In genomic region chr10:79811736-79812637, GRCm38 (mm10) we compare ENCODE assay signal across 8 mouse cellular contexts. TPM values are rescaled to one million over a fixed set of nuclear protein-coding genes. Genes with fewer than 3 reads are reported as not detected.
DNase-seq lines count a peak whose midpoint lies in the region; ATAC-seq and TF ChIP-seq lines count a peak whose summit lies in the region.

No protein-coding gene starts in this region.

- peak; percentile 57 for ATAC-seq in hindbrain, postnatal 0 days
- peak; percentile 93 for ATAC-seq in megakaryocyte, adult 5-6 weeks (ENCODE audit: poor library complexity, severe bottlenecking)

- no peak overlapping the region for H3K4me3 ChIP-seq in hindbrain, postnatal 0 days (ENCODE audit: low read length)
- H3K4me3 ChIP-seq in left cerebral cortex, adult 2 months = no peak overlapping the region

- DNase-seq in ZHBTc4 (ENCODE audit: low read depth, low spot score) = peak; percentile 73
- peak; percentile 93 to 95 for DNase-seq in cerebellum, postnatal 25 days
- peak; percentile 78 for DNase-seq in gastrocnemius, adult 18-20 months (ENCODE audit: low spot score)
- peak; percentile 85 for DNase-seq in hindbrain, postnatal 0 days (ENCODE audit: low spot score)
- peak; percentile 81 to 93 for DNase-seq in left cerebral cortex, adult 2 months (ENCODE audit: extremely low spot score in 1 of 2, low spot score in 2 of 2)
- peak; percentile 82 to 90 for DNase-seq in right cerebral cortex, postnatal 10 days (ENCODE audit: low spot score in 2 of 2)
- peak; percentile 85 for DNase-seq in urinary bladder, postnatal 14 days (ENCODE audit: low spot score)

- H3K9me3 ChIP-seq in hindbrain, postnatal 0 days (ENCODE audit: low read length) = no peaks in the 10 kb centered on the region

- H3K36me3 ChIP-seq in hindbrain, postnatal 0 days (ENCODE audit: insufficient read depth, low read length) = peaks cover 42% of the 10 kb centered on the region

- intact Hi-C loops in left cerebral cortex, adult 2 months (cut with DNase I) = loop anchor here (1.0 kb wide), 2 partner anchors 19 to 44 kb away; partner anchors contain the start of gene Palm

- H3K4me2 ChIP-seq in hindbrain, postnatal 0 days (ENCODE audit: low read depth, low read length) = no peak overlapping the region

- TF ChIP-seq CTCF in hindbrain, postnatal 0 days (IDR thresholded peaks at IDR 0.05; ENCODE audit: low read depth) = peak; percentile 98
- TF ChIP-seq CTCF in left cerebral cortex, adult 2 months (IDR thresholded peaks at IDR 0.05) = peak; percentile 96

- no peak overlapping the region for H3K9ac ChIP-seq in hindbrain, postnatal 0 days (replicated peaks; ENCODE audit: low read length)

- H3K4me1 ChIP-seq in hindbrain, postnatal 0 days (ENCODE audit: insufficient read depth, low read length) = no peaks in the 10 kb centered on the region

- no peak overlapping the region for H3K27ac ChIP-seq in hindbrain, postnatal 0 days
- H3K27ac ChIP-seq in left cerebral cortex, adult 2 months = no peak overlapping the region

- H3K27me3 ChIP-seq in hindbrain, postnatal 0 days (ENCODE audit: insufficient read depth, low read length) = no peaks in the 10 kb centered on the region

- 31% methylated on average over 15 of the region's 15 CpGs for WGBS in hindbrain, postnatal 0 days

RNA-seq across cellular contexts. Expression of gene Misp, which starts 8.8 kb away (rescaled TPM):
- under 1 TPM in 1 of 2 experiments, not detected in 1; 0.40 TPM for total RNA-seq in gastrocnemius, adult 18-20 months (2021)
- 0.05 and 0.22 TPM in 2 replicates for total RNA-seq in hindbrain, postnatal 0 days (2014; rRNA removed)
- 0.33 TPM in 1 of 2 replicates, not detected in the other for polyA plus RNA-seq in hindbrain, postnatal 0 days (2015; fragmentation: Nextera tagmentation; extraction: Ambion mirVana)
- total RNA-seq in left cerebral cortex, adult 2 months (2021) = under 1 TPM; 0.59 to 0.89 TPM
- total RNA-seq in megakaryocyte, adult 5-6 weeks (2015) = not detected in 2 replicates
- total RNA-seq in megakaryocyte, adult 5-6 weeks (2017) = not detected in 2 replicates

RNA-seq across cellular contexts. Expression of gene Palm, which starts 18.6 kb away (rescaled TPM):
- 10 to 100 TPM; 11.1 to 22.9 TPM for total RNA-seq in gastrocnemius, adult 18-20 months (2021)
- 156 and 157 TPM in 2 replicates for total RNA-seq in hindbrain, postnatal 0 days (2014; rRNA removed)
- polyA plus RNA-seq in hindbrain, postnatal 0 days (2015; fragmentation: Nextera tagmentation; extraction: Ambion mirVana) = 221 and 242 TPM in 2 replicates
- total RNA-seq in left cerebral cortex, adult 2 months (2021) = 100 to 1,000 TPM; 293 to 312 TPM
- 39.3 and 42.2 TPM in 2 replicates for total RNA-seq in megakaryocyte, adult 5-6 weeks (2015)
- total RNA-seq in megakaryocyte, adult 5-6 weeks (2017) = 30.2 and 35.5 TPM in 2 replicates

RNA-seq across cellular contexts. Expression of gene Prss57, which starts 21.2 kb away (rescaled TPM):
- total RNA-seq in gastrocnemius, adult 18-20 months (2021) = not detected
- 0.54 and 1.8 TPM in 2 replicates for total RNA-seq in hindbrain, postnatal 0 days (2014; rRNA removed)
- 0.13 and 0.33 TPM in 2 replicates for polyA plus RNA-seq in hindbrain, postnatal 0 days (2015; fragmentation: Nextera tagmentation; extraction: Ambion mirVana)
- total RNA-seq in left cerebral cortex, adult 2 months (2021) = under 1 TPM; 0.58 to 0.75 TPM
- 2.7 and 5.6 TPM in 2 replicates for total RNA-seq in megakaryocyte, adult 5-6 weeks (2015)
- total RNA-seq in megakaryocyte, adult 5-6 weeks (2017) = 1.2 and 1.8 TPM in 2 replicates

RNA-seq across cellular contexts. Expression of gene Fstl3, which starts 34.9 kb away (rescaled TPM):
- total RNA-seq in gastrocnemius, adult 18-20 months (2021) = 1 to 10 TPM; 1.2 to 1.9 TPM
- 2.6 and 3.3 TPM in 2 replicates for total RNA-seq in hindbrain, postnatal 0 days (2014; rRNA removed)
- polyA plus RNA-seq in hindbrain, postnatal 0 days (2015; fragmentation: Nextera tagmentation; extraction: Ambion mirVana) = 3.1 and 3.2 TPM in 2 replicates
- 1 to 10 TPM; 2.5 to 2.6 TPM for total RNA-seq in left cerebral cortex, adult 2 months (2021)
- 3.9 and 5.3 TPM in 2 replicates for total RNA-seq in megakaryocyte, adult 5-6 weeks (2015)
- 1.7 and 2.7 TPM in 2 replicates for total RNA-seq in megakaryocyte, adult 5-6 weeks (2017)

RNA-seq across cellular contexts. Expression of gene Ptbp1, which starts 42.2 kb away (rescaled TPM):
- total RNA-seq in gastrocnemius, adult 18-20 months (2021) = 10 to 100 TPM; 12.7 to 22.7 TPM
- 166 and 173 TPM in 2 replicates for total RNA-seq in hindbrain, postnatal 0 days (2014; rRNA removed)
- 58.9 and 65.5 TPM in 2 replicates for polyA plus RNA-seq in hindbrain, postnatal 0 days (2015; fragmentation: Nextera tagmentation; extraction: Ambion mirVana)
- 10 to 100 TPM; 55.5 to 61.7 TPM for total RNA-seq in left cerebral cortex, adult 2 months (2021)
- total RNA-seq in megakaryocyte, adult 5-6 weeks (2015) = 138 and 144 TPM in 2 replicates
- total RNA-seq in megakaryocyte, adult 5-6 weeks (2017) = 97.9 and 133 TPM in 2 replicates
